In the genomic region with DNA sequence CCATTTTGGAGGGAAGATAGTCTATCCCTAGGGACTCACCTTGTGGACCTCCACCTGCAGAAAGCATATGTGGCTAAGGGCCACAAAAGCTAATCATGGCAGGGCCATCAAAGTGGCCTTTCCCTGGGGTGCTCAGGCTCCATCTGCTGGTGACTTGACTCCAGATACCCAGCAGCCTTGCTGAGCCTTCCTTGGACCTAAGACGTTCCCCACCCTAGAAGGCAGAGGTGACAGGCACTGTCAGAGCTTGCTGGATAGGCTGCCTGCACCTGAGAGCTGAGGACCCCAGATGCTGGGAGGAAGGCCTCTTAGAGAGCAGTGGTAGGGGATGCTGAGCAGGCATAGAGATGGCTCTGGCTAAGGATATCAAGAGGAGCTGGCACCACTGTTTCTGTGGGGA, we compare ENCODE assay signal across 10 mouse cellular contexts. TPM values are rescaled to one million over a fixed set of nuclear protein-coding genes. Genes with fewer than 3 reads are reported as not detected.
A peak's percentile ranks its signal among the peaks of the same experiment; 100 is the strongest.
DNase-seq lines count a peak whose midpoint lies in the region; ATAC-seq and TF ChIP-seq lines count a peak whose summit lies in the region.
"Had no signal": no experiment of that assay in that cellular context is flagged by ENCODE, and none has a peak within 500 bp of the region (broad histone marks: within the 10 kb centered on the region; RNA-seq: fewer than 3 reads in every experiment).

No protein-coding gene starts in this region.

- H3K4me2 ChIP-seq in hindbrain, embryonic 12.5 days (replicated peaks): no peak overlapping the region
- H3K4me2 ChIP-seq in lung, postnatal 0 days (replicated peaks; ENCODE audit: low read depth, low read length): no peak overlapping the region
- H3K4me2 ChIP-seq: heart, embryonic 12.5 days had no signal

- no peak for ATAC-seq in hindbrain, embryonic 12.5 days (ENCODE audit: low FRiP score)
- ATAC-seq in lung, postnatal 0 days: no peak

- H3K9me3 ChIP-seq in hindbrain, embryonic 10.5 days: no peaks in the 10 kb centered on the region
- no peaks in the 10 kb centered on the region for H3K9me3 ChIP-seq in hindbrain, embryonic 12.5 days (replicated peaks)
- no peaks in the 10 kb centered on the region for H3K9me3 ChIP-seq in lung, postnatal 0 days (ENCODE audit: low read length)

- H3K4me3 ChIP-seq in hindbrain, embryonic 10.5 days: no peak overlapping the region
- no peak overlapping the region for H3K4me3 ChIP-seq in hindbrain, embryonic 12.5 days
- H3K4me3 ChIP-seq in lung, postnatal 0 days (ENCODE audit: low read depth, low read length): no peak overlapping the region
- H3K4me3 ChIP-seq: heart, embryonic 12.5 days had no signal

- DNase-seq in hindbrain, embryonic 10.5 days (ENCODE audit: low spot score): no peak
- no peak for DNase-seq in lung, postnatal 0 days (ENCODE audit: low spot score)
- no peak for DNase-seq in lung, postnatal 36 days
- peak; percentile 51 for DNase-seq in cerebellum, adult 8-10 months
- DNase-seq in splenic B cell, adult 2 months (ENCODE audit: low read depth, low spot score): peak; percentile 3
- DNase-seq in layer of hippocampus, postnatal 10 days (ENCODE audit: low spot score in 2 of 2): no peak
- no peak for DNase-seq in ovary, adult 18-20 months (ENCODE audit: low spot score)

- 0 out of 2 replicates have a peak, but pooled peaks cover 5% of the 10 kb centered on the region for H3K27me3 ChIP-seq in hindbrain, embryonic 10.5 days (ENCODE audit: insufficient read depth, poor library complexity, severe bottlenecking)
- no peaks in the 10 kb centered on the region; the same call in 1 of the 2 replicates for H3K27me3 ChIP-seq in hindbrain, embryonic 12.5 days
- no peaks in the 10 kb centered on the region for H3K27me3 ChIP-seq in lung, postnatal 0 days (replicated peaks; ENCODE audit: insufficient read depth, low read length)
- H3K27me3 ChIP-seq in splenic B cell, adult 2 months (ENCODE audit: control insufficient read depth, insufficient read depth, low read length, poor library complexity, severe bottlenecking): no peaks in the 10 kb centered on the region
- H3K27me3 ChIP-seq: heart, embryonic 12.5 days had no signal

- peak overlapping the region; percentile 41; the same call in 1 of the 2 replicates for H3K27ac ChIP-seq in hindbrain, embryonic 10.5 days
- H3K27ac ChIP-seq in hindbrain, embryonic 12.5 days: no peak overlapping the region
- H3K27ac ChIP-seq in lung, postnatal 0 days (ENCODE audit: low read length): no peak overlapping the region

- H3K9ac ChIP-seq in hindbrain, embryonic 12.5 days: no peak overlapping the region
- no peak overlapping the region for H3K9ac ChIP-seq in lung, postnatal 0 days (replicated peaks; ENCODE audit: low read depth)
- H3K9ac ChIP-seq: heart, embryonic 12.5 days had no signal

- TF ChIP-seq CTCF in lung, postnatal 0 days (IDR thresholded peaks at IDR 0.05): peak; percentile 40

- WGBS in hindbrain, embryonic 10.5 days: 24% methylated on average over 1 of the region's 1 CpGs
- 29% methylated on average over 1 of the region's 1 CpGs for WGBS in hindbrain, embryonic 12.5 days
- WGBS in lung, postnatal 0 days: 33% methylated on average over 1 of the region's 1 CpGs

- H3K4me1 ChIP-seq in hindbrain, embryonic 10.5 days (replicated peaks): peaks cover 10% of the 10 kb centered on the region; the same call in 1 of the 2 replicates
- H3K4me1 ChIP-seq in hindbrain, embryonic 12.5 days: no peaks in the 10 kb centered on the region
- H3K4me1 ChIP-seq in lung, postnatal 0 days (ENCODE audit: insufficient read depth, low read depth, low read length): no peaks in the 10 kb centered on the region

- no peak for TF ChIP-seq EP300 in lung, postnatal 0 days (IDR thresholded peaks at IDR 0.05)

- H3K36me3 ChIP-seq in hindbrain, embryonic 10.5 days: no peaks in the 10 kb centered on the region
- no peaks in the 10 kb centered on the region for H3K36me3 ChIP-seq in hindbrain, embryonic 12.5 days
- no peaks in the 10 kb centered on the region for H3K36me3 ChIP-seq in lung, postnatal 0 days (ENCODE audit: insufficient read depth, low read length)
- H3K36me3 ChIP-seq in splenic B cell, adult 2 months (ENCODE audit: control insufficient read depth, insufficient read depth, low read length, poor library complexity, severe bottlenecking): no peaks in the 10 kb centered on the region
- H3K36me3 ChIP-seq: G1E; heart, embryonic 12.5 days had no signal

RNA-seq across cellular contexts. Expression of gene Lrpap1, which starts 25.7 kb away (rescaled TPM):
- 89.7 and 98.6 TPM in 2 replicates for polyA plus RNA-seq in hindbrain, embryonic 10.5 days (2016; fragmentation: Nextera tagmentation; extraction: Ambion mirVana)
- 115 and 129 TPM in 2 replicates for polyA plus RNA-seq in hindbrain, embryonic 12.5 days (2016; fragmentation: Nextera tagmentation; extraction: Ambion mirVana)
- polyA plus RNA-seq in lung, postnatal 0 days (2015; fragmentation: Nextera tagmentation; extraction: Ambion mirVana): 170 and 184 TPM in 2 replicates
- 100 to 1,000 TPM; 130 to 149 TPM for total RNA-seq in layer of hippocampus, postnatal 10 days (2021)

Comparison
In these comparisons a context has a peak if more than half of its experiments do, and no peak if none do; other contexts are left out.
1. DNase-seq: peak in cerebellum, adult 8-10 months (single experiment) and splenic B cell, adult 2 months (single experiment); none in hindbrain, embryonic 10.5 days (single experiment), lung, postnatal 0 days (single experiment), lung, postnatal 36 days (single experiment), layer of hippocampus, postnatal 10 days (0 of 2) and ovary, adult 18-20 months (single experiment).